Mouse (Mus musculus): ENCODE results near the gene Miga1.

DNA sequence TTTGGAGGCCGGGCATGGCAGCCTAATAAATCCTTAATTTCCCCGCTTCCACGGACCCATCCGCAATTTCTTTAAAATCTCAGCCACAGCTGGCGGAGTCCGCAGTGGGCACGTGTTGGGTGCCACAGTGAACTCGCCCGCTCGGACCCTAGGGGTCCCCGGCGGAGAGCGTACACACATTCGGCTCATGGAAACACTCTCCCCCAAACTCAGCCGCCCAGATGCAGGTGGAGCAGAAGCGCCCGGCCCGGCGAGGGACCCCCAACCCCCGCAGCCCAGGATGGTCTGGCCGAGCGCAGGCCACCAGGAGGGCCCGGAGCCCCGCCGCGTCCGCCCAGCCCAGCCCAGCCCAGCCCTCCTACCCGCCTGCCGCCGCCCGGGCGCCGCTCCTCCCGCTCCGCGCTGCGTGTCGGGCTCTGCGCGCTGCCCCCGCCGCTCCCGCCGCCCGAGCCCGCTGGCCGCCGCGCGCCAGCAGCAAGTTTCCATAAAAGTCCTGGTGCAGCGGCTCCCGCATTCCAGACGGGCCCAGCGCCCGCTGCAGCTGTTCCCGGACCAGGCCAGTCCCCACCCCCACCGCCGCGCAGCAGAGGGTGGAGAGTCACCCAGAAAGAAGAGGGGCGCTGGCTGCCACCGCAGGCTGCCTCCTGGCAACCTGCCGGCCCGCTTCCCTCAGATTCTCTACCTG is 74.7 kb downstream of the Miga1 start:
- TF ChIP-seq POLR2A (IDR thresholded peaks at IDR 0.05; ENCODE audit: borderline replicate concordance, extremely low read depth, insufficient read depth, insufficient read length, poor library complexity, severe bottlenecking) (no peak), CTCF (IDR thresholded peaks at IDR 0.05; ENCODE audit: borderline replicate concordance, extremely low read depth, insufficient read depth, insufficient read length) (no peak)

All from brain, embryonic 14.5 days (tissue).